Mouse (Mus musculus): ENCODE data around the gene Exoc3l2.

Gene Exoc3l2

GRCm38 (mm10) chr7:19456628-19457027 is 6.5 kb upstream of the Exoc3l2 start:
- no peak for DNase-seq (ENCODE audit: low read depth)

- DNase-seq (ENCODE audit: low read depth): no peak
Observed at GRCm38 (mm10) chr7:19457414-19458071, 5.6 kb upstream of the Exoc3l2 start.

- peak; percentile 76 for DNase-seq (ENCODE audit: low read depth)
Observed at GRCm38 (mm10) chr7:19458072-19458486, 5.1 kb upstream of the Exoc3l2 start.

- DNase-seq (ENCODE audit: low read depth): peak; percentile 92
Observed at GRCm38 (mm10) chr7:19458591-19459111, 4.5 kb upstream of the Exoc3l2 start, which contains the start of gene Mark4. Gene Mark4, minus strand, starts transcription at chr7:19458821.

GRCm38 (mm10) chr7:19459144-19459870 is 3.8 kb upstream of the Exoc3l2 start:
- no peak for DNase-seq (ENCODE audit: low read depth)

- no peak for DNase-seq (ENCODE audit: low read depth)
Observed at GRCm38 (mm10) chr7:19460500-19460899, 2.6 kb upstream of the Exoc3l2 start.

GRCm38 (mm10) chr7:19461488-19461887 is 1.6 kb upstream of the Exoc3l2 start:
- DNase-seq (ENCODE audit: low read depth): peak; percentile 84

- no peak for DNase-seq (ENCODE audit: low read depth)
Observed at GRCm38 (mm10) chr7:19462443-19462842, 688 bp upstream of the Exoc3l2 start.

GRCm38 (mm10) chr7:19464367-19465307 is 1.5 kb downstream of the Exoc3l2 start:
- peak; percentile 68 for DNase-seq (ENCODE audit: low read depth)

- DNase-seq (ENCODE audit: low read depth): no peak
Observed at GRCm38 (mm10) chr7:19466602-19467145, 3.5 kb downstream of the Exoc3l2 start.

GRCm38 (mm10) chr7:19467638-19468037 is 4.5 kb downstream of the Exoc3l2 start:
- no peak for DNase-seq (ENCODE audit: low read depth)

GRCm38 (mm10) chr7:19468279-19468678 is 5.1 kb downstream of the Exoc3l2 start:
- DNase-seq (ENCODE audit: low read depth): no peak

- DNase-seq (ENCODE audit: low read depth): no peak
Observed at GRCm38 (mm10) chr7:19469404-19469803, 6.3 kb downstream of the Exoc3l2 start.

- no peak for DNase-seq (ENCODE audit: low read depth)
Observed at GRCm38 (mm10) chr7:19470308-19470707, 7.2 kb downstream of the Exoc3l2 start.

GRCm38 (mm10) chr7:19472403-19472802 is 9.3 kb downstream of the Exoc3l2 start:
- no peak for DNase-seq (ENCODE audit: low read depth)

- no peak for DNase-seq (ENCODE audit: low read depth)
Observed at GRCm38 (mm10) chr7:19473875-19474443, 10.8 kb downstream of the Exoc3l2 start.

- peak; percentile 36 for DNase-seq (ENCODE audit: low read depth)
Observed at GRCm38 (mm10) chr7:19477084-19477483, 14.0 kb downstream of the Exoc3l2 start.

GRCm38 (mm10) chr7:19477624-19478384 is 14.7 kb downstream of the Exoc3l2 start:
- peak; percentile 45 for DNase-seq (ENCODE audit: low read depth)

- peak; percentile 53 for DNase-seq (ENCODE audit: low read depth)
Observed at GRCm38 (mm10) chr7:19483281-19483680, 20.1 kb downstream of the Exoc3l2 start.

- no peak for DNase-seq (ENCODE audit: low read depth)
Observed at GRCm38 (mm10) chr7:19485488-19485887, 22.4 kb downstream of the Exoc3l2 start.

- DNase-seq (ENCODE audit: low read depth): no peak
Observed at GRCm38 (mm10) chr7:19486549-19486948, 23.4 kb downstream of the Exoc3l2 start.

Data from NIH3T3 (cell line).